14 mouse cellular contexts compared by ENCODE assay signal in genomic region chr14:50771342-50771741, GRCm38 (mm10). TPM values are rescaled to one million over a fixed set of nuclear protein-coding genes. Genes with fewer than 3 reads are reported as not detected.
DNase-seq lines count a peak whose midpoint lies in the region; ATAC-seq lines count a peak whose summit lies in the region.
"Had no signal": no experiment of that assay in that cellular context is flagged by ENCODE, and none has a peak within 500 bp of the region (broad histone marks: within the 10 kb centered on the region; RNA-seq: fewer than 3 reads in every experiment).

No protein-coding gene starts in this region.

- DNase-seq in CD4-positive, CD25-positive, alpha-beta regulatory T cell, adult 2 months (ENCODE audit: low read depth, low spot score) = peak; percentile 24
- peak; percentile 8 for DNase-seq in kidney, adult 9 months
- DNase-seq in kidney, postnatal 10 days = no peak
- DNase-seq in retina, embryonic 14.5 days (ENCODE audit: low spot score) = peak; percentile 15
- DNase-seq in retina, postnatal 1 day = no peak
- DNase-seq in lung, postnatal 14 days = peak; percentile 13
- DNase-seq: spleen, adult 18-20 months had no signal

- ATAC-seq in CD4-positive, CD25-positive, alpha-beta regulatory T cell, adult 4 months = no peak
- ATAC-seq in monocyte, adult 5-6 weeks (replicated peaks; ENCODE audit: insufficient number of reproducible peaks, low FRiP score, low TSS enrichment, poor library complexity, severe bottlenecking) = no peak
- ATAC-seq: activated CD4-positive, CD25-positive, alpha-beta regulatory T cell, adult 4 months had no signal

RNA-seq across cellular contexts. Expression of gene Ttc5, which starts 14.0 kb away (rescaled TPM):
- 100 to 1,000 TPM; 119 to 155 TPM for polyA plus RNA-seq in CD4-positive, CD25-positive, alpha-beta regulatory T cell, adult 4 months (2017; shearing (Covaris generic))
- 55.8 to 70.2 TPM (median 65.8 TPM) in 3 replicates for total RNA-seq in monocyte, adult 5-6 weeks (2017)

RNA-seq across cellular contexts. Expression of gene Olfr749, which starts 26.4 kb away (rescaled TPM):
- polyA plus RNA-seq in CD4-positive, CD25-positive, alpha-beta regulatory T cell, adult 4 months (2017; shearing (Covaris generic)) = not detected
- total RNA-seq in monocyte, adult 5-6 weeks (2017) = not detected in 3 replicates
- total RNA-seq: layer of hippocampus, adult 18-20 months; neutrophil, adult 5-6 weeks had no signal
- polyA plus RNA-seq: activated CD4-positive, CD25-positive, alpha-beta regulatory T cell, adult 4 months; hindbrain, embryonic 15.5 days; limb, embryonic 14.5 days had no signal

RNA-seq across cellular contexts. Expression of gene Ccnb1ip1, which starts 36.2 kb away (rescaled TPM):
- polyA plus RNA-seq in CD4-positive, CD25-positive, alpha-beta regulatory T cell, adult 4 months (2017; shearing (Covaris generic)) = not detected
- not detected in 3 replicates for total RNA-seq in monocyte, adult 5-6 weeks (2017)
- total RNA-seq: layer of hippocampus, adult 18-20 months; neutrophil, adult 5-6 weeks had no signal
- polyA plus RNA-seq: activated CD4-positive, CD25-positive, alpha-beta regulatory T cell, adult 4 months; hindbrain, embryonic 15.5 days; limb, embryonic 14.5 days had no signal

RNA-seq across cellular contexts. Expression of gene Parp2, which starts 36.3 kb away (rescaled TPM):
- polyA plus RNA-seq in CD4-positive, CD25-positive, alpha-beta regulatory T cell, adult 4 months (2017; shearing (Covaris generic)) = 100 to 1,000 TPM; 116 to 117 TPM
- total RNA-seq in monocyte, adult 5-6 weeks (2017) = 85.4 to 96.9 TPM (median 86.6 TPM) in 3 replicates

Comparison
In these comparisons a context has a peak if more than half of its experiments do, and no peak if none do; other contexts are left out.
1. DNase-seq: peak in CD4-positive, CD25-positive, alpha-beta regulatory T cell, adult 2 months (single experiment), kidney, adult 9 months (single experiment), retina, embryonic 14.5 days (single experiment) and lung, postnatal 14 days (single experiment); none in kidney, postnatal 10 days (single experiment) and retina, postnatal 1 day (single experiment).